Mouse (Mus musculus) kidney, adult 2 months (tissue): ENCODE data around the gene Bmpr1a.

Source experiments
- CTCF ChIP-seq: fragments of 200-500 bp; conservative IDR thresholded peaks from 2 replicates; pipeline ENCODE4 v1.5.1; 2011; ENCODE audit warnings: low read depth, mild to moderate bottlenecking, control low read depth, low read length, moderate library complexity, mixed read lengths; ENCODE audit not compliant: insufficient read depth, insufficient read length
- POLR2A ChIP-seq: fragments of 200-500 bp; IDR thresholded peaks from one replicate; pipeline ENCODE4 v1.6.1; 2011; ENCODE audit warnings: low read depth, low read length, control low read depth

- TF ChIP-seq POLR2A, result no peak
- TF ChIP-seq CTCF, result no peak
These were observed 99.7 kb downstream of the Bmpr1a start for GRCm38 (mm10) chr14:34403424-34403823.
